Mouse (Mus musculus) embryo, embryonic 10.5 days (tissue): ENCODE measurements around the gene Trim11.
A peak's percentile ranks its signal among the peaks of the same experiment; 100 is the strongest.
"Not testable (repeated sequence)": the region's sequence is repeated elsewhere in the genome, so short reads cannot be mapped to it uniquely, and the experiment has no call there.

Experiments used
- DNase-seq: peaks from one replicate; pipeline ENCODE4 v3.0.0-alpha.2; 2015; ENCODE audit warnings: low spot score

The Trim11 gene

DNA sequence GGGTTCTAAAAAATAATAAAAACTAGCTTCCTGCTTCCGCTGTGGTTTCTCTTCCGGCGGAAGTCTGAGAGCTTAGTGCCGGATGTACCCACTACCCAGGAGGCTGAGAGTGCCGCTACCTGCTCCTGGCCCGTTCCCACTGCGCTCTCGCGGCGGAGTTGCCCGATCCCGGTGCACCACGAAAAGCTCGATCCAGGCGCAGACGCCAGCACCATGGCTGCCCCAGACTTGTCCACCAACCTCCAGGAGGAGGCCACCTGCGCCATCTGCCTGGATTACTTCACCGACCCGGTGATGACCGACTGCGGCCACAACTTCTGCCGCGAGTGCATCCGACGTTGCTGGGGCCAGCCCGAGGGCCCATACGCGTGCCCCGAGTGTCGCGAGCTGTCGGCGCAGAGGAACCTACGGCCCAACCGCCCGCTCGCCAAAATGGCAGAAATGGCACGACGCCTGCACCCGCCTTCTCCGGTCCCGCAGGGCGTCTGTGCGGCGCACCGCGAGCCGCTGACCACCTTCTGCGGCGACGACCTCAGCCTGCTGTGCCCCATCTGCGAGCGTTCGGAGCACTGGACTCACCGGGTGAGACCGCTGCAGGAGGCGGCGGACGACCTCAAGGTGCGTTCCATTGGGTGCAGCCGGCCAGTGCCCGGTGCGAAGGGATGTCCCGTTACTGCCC, at the start of gene Trim11:
TSS of gene Trim11 (plus strand) at position 67 of the 679 bp plus-strand sequence.
- peak; percentile 89 for DNase-seq

DNA sequence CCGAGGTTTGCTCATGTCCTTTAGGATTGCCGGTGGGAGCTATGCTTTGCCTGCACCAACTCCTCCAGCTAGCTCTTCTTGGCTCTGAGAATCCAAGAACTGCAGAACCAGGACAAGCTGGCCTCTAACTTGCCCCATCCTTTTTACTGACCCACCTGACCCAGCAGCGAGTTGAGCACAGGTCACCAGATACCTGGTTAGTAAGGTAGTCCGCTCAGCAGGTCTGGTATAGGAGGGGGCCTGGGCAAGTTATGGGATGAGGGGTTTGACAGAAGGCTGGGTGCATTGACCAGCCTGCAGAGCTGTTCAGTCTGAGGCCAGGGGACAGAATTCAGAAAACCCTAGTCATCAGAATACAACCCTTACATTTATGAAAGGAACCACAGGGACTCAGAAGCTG, 48.8 kb upstream of the Trim11 start:
- DNase-seq, result no peak

DNA sequence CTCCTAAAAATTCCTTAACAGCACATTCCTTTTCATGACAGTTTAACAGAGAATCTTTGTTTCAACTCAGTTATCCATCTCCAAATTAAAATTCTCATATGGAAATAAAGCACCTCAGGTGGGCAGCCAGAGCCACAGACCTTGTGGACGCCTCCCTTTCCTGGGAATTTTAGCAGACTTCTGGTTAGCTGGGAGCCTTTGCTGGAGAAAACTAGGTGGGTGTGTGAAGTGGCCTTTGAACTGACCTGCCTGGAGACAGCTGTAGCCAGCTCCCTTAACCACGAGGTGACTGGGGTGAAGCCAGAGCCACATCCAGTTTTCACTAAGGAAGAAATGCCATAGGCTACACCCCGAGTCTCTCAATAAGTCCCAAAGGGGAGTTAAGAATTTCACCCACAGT, 48.3 kb upstream of the Trim11 start:
- no peak for DNase-seq

DNA sequence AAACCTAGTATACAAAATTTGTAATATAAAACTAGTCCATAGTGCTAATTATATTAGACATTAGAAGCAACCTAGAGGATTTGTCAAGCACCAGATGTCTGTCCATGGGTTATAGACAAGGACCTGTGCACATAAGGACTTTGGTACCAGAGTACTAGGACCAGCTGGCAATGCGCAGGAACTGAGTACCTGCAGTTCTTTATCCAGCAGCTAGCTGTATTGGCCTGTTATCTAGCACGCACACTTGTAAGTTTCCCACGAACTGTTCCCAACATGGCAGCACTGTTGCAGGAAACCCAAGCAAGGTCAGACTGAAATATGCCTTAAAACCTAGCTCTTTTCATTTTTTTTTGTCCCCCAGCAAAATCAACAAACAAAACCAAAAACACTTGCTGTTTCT, 47.6 kb upstream of the Trim11 start:
- no peak for DNase-seq

DNA sequence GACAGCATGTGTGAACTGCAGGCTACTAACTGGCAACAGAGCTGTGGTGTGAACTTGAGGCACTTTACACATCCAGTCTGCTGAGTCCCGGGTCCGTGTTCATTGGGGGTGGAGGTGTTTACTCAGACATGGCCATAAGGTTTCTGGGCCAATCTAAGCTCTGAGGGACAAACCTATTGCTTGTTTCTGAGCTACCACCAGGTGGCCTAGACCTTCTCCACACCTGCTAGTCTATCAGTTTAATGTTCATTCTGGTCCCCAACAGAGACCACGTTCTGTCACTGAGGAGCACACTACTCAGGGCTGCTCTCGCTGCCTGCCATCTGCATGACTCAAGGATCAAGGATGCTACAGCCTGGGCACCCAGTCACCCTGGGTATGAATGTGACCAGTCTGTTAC, 46.3 kb upstream of the Trim11 start:
- no peak for DNase-seq

DNA sequence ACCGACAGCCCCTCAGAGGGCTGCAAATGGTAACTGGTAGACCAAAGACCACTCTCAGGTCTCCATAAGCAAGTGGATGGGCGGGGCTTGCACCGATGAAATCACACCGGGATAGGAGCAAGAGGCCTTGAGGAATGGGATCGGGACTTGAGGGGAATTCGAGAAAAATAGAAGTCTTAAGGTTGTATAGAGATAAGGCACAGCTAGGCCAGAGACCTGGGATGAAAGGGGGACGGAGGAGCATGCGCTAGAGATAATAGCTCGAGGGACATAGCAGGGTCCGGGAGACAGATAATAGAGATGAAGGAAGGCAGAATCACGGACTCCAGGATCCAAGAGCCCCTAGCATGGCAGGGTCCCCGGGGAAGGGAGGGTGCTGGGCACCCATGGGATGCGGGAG, 40.0 kb upstream of the Trim11 start:
- peak; percentile 71 for DNase-seq

DNA sequence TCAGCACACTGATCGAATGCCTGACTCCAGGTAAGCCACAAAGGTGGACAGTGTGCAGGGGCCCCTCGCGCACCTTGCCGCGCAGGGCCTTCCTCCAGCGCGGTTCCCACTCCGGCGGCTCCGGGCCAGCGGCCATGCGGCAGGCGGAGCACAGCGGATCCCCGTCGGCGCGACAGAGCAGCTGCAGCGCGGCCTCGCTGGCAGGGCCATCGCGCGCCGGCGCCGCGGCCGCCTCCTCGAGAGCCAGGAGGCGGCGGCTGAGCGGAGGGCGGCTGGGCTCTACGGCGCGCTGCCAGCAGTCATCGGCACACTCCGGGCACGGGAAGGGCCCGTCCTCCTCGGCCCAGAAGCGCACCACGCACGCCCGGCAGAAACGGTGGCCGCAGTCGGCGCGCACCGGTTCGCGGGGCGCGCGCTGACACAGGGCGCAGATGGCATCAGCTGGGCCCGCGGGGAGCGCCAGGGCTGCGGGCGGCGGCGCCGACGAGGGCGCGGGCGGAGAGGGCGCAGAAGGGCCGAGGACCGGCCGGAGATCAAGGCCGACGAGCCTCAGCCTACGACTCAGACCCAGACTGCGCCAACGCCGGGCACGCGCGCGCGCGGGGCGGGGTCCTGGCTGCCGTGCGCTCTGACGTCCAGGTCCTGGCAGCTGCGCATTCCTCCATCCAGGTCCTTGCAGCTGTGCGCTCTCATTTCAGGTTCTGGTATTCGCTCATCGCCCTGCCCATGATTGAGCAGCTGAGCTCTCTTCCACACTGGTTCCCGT, 39.4 kb upstream of the Trim11 start, which contains the start of gene Rnf187:
TSS of gene Rnf187 (minus strand) at position 595 of the 766 bp plus-strand sequence.
- peak; percentile 96 for DNase-seq

DNA sequence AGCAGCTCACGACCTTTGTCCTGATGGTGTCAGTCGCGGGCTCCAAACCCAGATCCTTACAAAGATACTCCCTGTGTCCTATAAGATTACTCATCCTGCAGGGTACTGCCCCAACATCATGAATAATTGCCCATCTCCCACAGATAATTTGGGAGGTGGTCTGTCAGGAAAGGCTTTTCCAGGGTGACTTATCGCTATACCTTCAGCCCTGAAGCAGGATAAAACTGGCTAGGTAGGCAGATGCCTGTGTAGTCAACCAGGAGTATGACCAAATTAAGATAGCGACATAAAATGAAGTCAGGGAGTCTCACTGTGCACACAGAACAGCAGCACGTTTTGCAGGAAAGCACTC, 38.8 kb upstream of the Trim11 start:
- DNase-seq, result no peak

DNA sequence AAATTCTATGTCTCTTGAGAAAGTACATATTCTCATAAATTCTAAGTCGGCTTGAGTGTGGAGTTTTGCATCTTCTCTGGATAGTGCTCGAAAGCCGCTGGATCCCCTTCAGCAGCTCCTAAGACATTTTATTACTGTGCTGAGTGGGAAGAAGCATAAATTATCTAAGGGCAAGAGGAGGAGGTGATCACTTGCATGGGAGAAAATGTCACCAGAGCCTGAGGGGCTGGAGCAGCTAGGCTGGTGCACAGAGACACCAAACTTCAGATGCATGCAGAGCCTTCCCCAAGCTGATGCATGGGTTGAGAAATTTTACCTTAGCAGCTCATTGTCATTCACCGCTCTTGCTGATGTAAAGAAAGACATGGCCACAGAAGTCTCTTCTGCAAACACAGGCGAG, 33.8 kb upstream of the Trim11 start:
- DNase-seq, result no peak

DNA sequence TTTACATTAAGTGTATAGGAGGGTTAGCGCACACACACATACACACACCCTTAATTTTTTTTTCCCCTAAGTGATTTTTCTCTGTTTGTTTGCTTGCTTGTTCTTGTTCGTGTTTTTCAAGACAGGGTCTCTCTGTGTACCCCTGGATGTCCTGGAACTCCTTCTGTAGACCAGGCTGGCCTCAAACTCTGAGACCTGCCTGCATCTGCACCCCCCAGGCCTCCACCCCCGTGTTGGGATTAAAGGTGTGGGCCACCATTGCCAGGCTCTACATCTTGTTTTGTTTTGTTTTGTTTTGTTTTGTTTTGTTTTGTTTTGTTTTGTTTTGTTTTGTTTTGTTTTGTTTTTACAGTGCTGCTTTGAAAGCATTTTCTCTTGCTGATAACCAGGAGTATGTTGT, 30.6 kb upstream of the Trim11 start:
- no peak for DNase-seq

DNA sequence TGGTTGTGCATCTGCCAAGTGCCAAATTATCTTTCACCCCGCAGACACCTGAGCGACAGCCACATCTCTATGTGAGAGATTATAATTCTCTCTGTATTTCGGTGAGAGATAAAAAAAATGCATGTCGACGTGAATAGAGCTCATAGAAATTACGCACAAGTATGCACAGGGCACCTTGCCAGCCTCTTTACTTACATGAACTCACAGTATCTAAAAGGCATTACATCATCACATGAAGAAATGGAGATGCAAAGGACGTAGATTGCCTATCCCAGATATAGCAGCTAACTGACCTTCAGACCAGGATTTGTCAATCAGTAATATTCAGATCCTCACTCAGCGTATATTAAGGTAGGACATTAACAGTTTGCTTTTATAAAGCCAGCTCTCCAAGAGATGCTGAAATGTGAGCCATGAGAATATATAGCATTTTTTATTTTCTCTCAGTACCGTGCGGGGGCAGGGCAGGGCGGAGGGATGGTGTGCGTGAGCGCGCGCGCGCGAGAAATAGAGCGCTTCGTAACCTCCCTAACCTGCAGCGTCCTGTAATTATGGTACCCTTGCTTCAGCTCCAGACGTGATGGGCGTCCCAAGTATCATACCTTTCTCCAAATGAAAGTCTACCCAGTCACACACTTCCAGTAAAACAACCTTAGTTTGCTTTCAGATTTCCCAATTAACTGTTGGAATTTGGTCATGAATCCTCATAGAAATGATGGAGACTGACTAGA, 29.9 kb upstream of the Trim11 start:
- peak; percentile 49 for DNase-seq

DNA sequence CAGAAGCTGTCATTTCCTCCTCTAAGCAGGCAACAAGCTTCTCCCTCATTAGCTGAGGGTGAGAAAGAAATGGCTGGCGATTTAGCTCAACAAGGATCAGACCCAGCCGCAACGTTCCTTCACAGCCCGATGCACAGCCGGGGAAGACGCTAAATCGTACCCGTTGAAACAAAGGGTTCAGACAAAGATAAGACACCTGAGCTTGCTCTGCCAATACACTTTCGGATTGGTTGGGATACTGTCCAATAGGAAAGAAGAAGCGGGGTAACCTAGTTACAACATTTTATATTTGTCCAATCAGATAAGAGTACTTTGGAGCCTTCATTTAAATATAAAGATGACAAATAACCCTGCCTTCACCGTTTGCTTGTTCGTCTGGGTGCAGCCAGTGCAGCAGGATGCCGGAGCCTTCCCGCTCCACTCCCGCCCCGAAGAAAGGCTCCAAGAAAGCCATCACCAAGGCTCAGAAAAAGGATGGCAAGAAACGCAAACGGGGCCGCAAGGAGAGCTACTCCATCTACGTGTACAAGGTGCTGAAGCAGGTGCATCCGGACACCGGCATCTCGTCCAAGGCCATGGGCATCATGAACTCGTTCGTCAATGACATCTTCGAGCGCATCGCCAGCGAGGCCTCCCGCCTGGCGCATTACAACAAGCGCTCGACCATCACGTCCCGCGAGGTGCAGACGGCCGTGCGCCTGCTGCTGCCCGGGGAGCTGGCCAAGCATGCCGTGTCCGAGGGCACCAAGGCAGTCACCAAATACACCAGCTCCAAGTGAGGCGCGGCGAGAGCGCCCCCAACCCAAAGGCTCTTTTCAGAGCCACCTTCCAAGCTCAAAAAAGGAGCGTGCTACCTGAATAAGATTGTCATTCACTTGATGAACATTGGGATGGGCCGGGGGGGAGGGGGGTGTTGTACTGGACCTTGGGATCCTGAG, 29.1 kb upstream of the Trim11 start, which contains the start of gene Hist3h2ba:
TSS of gene Hist3h2ba (plus strand) at position 379 of the 938 bp plus-strand sequence.
- peak; percentile 92 for DNase-seq

DNA sequence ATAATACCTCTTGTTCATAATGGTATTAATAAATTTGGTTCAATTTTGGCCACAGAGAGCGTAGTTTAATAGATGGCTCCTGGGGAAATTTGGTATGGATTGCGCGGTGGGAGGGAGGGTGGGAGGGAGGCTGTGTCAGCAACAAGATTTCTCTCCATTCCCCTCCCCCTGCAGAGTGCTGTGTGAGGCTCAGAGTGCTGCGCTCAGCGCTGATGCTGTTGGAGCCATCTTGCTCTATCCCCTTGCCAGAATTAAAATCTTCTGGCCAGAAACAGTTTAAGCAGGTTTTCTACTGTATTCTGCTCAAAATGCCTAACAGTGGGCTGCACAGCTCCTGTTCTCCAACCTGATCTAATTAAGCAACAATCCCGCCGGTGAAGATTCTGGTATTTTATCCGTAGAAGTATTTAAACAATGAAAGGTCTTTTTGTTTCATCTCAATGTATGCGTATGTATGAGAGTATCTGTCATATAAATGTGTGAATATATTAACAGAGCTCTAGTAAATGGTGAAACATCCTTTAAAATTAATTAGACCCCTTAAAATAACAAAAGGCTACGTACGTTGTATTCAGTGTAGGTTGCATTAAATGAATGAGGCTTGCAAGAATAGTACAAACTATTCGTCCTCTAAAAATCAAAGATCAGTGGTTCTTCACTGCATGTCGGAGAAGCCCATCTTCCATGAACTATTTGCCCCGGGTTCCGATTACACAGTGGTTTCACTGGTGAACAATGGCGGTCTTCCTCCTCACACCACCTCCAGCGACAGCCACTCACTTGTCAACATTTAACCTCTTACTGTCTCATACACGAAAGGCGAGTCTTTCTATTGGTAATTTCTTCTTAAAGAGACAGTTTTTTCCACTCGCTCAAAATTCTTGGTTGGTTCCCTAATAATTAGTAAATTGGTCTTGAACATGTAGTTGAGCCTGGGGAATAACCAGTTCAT, 28.1 kb upstream of the Trim11 start:
- DNase-seq, result peak; percentile 79

DNA sequence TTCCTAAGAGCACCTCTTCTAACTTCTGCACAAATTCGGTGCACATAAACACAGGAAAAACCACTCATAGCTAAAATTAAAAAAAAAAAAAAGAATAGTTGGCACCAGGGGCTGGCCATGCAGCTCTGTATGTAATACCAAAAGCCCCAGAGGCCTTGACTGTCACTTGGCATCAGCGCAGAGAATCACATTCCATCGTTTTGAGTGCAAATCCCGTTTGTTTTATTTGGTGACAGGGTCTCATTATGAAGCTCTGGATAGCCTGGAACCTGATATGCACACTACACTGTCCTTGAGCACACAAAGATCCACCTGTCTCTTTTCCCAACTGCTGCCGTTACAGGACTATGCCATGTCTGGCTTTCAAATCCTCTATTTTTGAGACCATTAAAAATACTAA, 26.7 kb upstream of the Trim11 start:
- no peak for DNase-seq

DNA sequence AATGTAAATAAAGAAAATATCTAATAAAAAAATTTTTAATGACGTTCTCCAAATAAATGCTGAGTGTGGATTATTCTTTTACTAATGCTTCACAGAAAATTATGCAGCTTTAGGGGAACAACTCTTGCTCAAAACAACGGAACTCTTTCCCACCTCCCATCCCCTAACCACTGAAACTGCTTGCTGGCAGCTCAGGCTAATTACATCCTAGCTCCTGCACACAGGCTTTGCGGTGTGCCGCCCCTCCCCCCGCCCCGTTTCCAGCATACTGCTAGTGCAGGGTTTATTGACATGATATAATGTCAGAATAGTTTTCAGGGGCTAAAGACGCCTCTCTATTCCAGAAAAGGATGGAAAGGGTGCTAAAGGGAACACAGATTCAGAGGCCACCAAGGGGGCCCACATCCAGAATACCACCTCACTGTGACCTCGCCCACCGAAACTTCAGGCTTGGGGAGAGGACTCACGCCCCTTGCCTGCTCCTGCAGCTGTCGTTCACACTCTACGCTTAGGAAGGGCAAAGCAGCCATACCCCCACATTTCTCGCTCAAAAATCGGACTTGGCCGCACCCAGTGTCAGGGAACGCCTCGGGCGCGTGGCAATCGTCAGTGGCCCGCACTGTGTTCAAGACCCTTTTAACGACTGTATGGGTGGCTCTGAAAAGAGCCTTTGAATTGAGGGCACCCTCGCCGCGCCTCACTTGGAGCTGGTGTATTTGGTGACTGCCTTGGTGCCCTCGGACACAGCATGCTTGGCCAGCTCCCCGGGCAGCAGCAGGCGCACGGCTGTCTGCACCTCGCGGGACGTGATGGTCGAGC, 24.3 kb upstream of the Trim11 start:
- peak; percentile 78 for DNase-seq

DNA sequence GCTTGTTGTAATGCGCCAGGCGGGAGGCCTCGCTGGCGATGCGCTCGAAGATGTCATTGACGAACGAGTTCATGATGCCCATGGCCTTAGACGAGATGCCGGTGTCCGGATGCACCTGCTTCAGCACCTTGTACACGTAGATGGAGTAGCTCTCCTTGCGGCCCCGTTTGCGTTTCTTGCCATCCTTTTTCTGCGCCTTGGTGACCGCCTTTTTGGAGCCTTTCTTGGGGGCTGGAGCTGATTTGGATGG, 23.8 kb upstream of the Trim11 start:
- not testable (repeated sequence) for DNase-seq

DNA sequence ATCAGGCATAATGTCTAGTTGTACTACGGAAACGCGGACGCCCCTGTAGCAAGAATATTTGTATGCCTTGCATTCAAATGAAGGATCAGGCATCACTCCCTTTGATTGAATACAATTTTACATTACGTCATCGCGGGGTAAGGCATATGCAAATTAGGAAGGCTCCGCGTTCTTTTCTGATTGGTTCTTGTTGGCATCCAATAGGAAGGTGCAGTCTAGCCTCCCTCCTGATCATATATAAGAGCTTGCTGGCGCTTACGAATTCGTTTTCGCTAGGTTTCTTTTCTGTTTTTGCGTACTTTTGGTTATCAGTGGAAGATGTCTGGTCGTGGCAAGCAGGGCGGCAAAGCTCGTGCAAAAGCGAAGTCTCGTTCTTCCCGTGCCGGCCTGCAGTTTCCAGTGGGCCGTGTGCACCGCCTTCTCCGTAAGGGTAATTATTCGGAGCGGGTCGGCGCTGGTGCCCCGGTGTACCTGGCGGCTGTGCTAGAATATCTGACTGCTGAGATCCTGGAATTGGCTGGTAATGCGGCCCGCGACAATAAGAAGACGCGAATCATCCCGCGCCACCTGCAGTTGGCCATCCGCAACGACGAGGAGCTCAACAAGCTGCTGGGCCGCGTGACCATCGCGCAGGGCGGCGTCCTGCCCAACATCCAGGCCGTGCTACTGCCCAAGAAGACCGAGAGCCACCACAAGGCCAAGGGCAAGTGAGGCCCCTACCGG, 23.3 kb upstream of the Trim11 start, which contains the start of the genes Hist3h2a and Trim17:
TSS of gene Hist3h2a (plus strand) at position 266 of the 723 bp plus-strand sequence.
TSS of gene Trim17 (plus strand) at position 266 of the 723 bp plus-strand sequence.
- peak; percentile 99 for DNase-seq

DNA sequence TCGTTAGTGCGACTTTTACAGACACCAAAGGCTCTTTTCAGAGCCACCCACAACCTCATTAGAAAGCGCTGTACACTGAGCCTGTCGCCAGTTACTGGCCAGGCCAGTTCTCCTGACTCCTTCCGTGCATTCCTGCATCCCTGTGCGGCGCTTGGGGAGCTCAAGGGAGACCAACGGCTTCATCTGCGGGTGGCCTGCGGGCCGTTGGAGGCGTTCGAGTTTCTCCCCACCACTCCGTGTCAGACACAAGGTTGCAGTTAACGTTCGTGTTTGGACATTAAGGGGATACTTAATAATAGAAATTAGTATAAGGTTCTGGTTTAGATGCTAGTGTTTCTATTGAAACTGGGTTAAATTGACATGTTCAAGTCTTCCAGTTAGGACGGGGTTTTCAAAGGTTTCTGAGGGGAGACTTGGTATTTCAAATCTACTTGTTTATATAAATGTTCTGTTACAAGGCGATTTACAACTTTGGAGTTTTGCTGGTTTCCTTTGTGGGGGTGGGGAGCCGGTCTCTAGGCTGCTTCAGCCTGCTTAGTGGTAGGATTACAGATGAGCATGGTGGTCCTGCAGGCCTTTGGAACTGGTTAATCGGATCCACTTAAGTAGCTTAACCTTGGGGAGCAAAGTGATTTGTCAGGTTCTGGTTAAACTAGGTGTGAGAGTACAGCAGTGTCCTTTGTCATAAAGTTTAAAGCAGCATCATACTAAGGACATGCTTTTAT, 22.6 kb upstream of the Trim11 start:
- peak; percentile 65 for DNase-seq
